Mouse (Mus musculus) mature B cell (primary cell): ENCODE data around the gene Vrk1.

Experiments
- in situ Hi-C: fragments of 300-500 bp; cut with MboI; formaldehyde crosslinking; loops from 2 replicates; pipeline ENCODE4 v1.14.3; 2019

Vrk1 gene

GRCm38 (mm10) chr12:106046143-106046795 lies 36.2 kb downstream of the Vrk1 start:
- in situ Hi-C loops, result no loop called here

- in situ Hi-C loops, result no loop called here
Observed at GRCm38 (mm10) chr12:106052271-106052670, 42.2 kb downstream of the Vrk1 start.

DNA sequence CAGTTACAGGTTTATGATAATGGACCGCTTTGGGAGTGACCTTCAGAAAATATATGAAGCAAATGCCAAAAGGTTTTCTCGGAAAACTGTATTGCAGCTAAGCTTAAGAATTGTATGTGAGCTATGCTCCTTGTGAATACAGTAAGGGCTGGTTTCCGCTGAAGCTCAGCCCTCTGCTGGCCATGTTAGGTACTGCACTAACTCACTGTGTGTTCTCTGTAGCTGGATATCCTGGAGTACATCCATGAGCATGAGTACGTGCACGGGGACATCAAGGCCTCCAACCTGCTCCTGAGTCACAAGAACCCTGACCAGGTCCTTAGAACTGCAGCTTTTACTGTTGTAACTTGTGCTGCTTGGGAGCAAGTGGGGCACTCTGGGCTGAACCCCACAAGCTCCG lies 45.8 kb downstream of the Vrk1 start:
- in situ Hi-C loops, result no loop called here

GRCm38 (mm10) chr12:106059873-106060573 lies 50.0 kb downstream of the Vrk1 start:
- in situ Hi-C loops, result no loop called here

DNA sequence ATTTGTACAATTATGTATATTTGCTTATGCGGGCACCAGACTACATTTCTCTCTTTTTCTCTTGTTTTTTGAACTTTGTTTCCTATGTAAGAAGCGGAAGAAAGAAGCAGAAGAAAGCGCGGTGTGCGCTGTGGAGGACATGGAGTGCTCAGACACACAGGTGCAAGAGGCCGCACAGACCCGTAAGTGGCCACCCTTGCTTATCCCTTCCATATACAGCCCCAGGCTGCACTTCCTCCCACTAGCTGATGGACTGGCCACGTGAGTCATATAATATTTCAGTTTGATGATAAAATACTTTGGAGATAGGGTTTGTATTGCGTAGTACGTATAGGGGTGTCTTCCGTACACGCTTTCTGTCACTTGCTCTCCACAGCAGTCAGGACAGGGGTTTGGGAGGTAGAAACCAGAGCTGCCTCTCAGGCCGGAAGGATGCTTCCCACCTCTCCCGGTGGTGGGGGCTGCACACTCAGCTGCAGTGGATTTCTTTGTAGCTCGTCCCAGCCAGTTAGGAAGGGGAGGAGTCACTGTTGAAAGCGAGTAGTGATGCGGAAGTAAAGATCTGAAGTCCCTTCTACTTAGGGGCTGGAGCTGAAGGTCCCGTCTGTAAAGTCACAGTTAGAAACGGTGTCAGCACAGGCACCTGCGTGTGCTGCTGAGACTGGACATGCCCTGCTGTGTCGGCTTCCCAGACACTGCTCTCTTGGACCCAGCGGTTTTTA lies 60.6 kb downstream of the Vrk1 start:
- in situ Hi-C loops, result no loop called here

GRCm38 (mm10) chr12:106071575-106072166 lies 61.6 kb downstream of the Vrk1 start:
- in situ Hi-C loops, result no loop called here

- in situ Hi-C loops, result no loop called here
Observed at GRCm38 (mm10) chr12:106074371-106075155, 64.5 kb downstream of the Vrk1 start.

DNA sequence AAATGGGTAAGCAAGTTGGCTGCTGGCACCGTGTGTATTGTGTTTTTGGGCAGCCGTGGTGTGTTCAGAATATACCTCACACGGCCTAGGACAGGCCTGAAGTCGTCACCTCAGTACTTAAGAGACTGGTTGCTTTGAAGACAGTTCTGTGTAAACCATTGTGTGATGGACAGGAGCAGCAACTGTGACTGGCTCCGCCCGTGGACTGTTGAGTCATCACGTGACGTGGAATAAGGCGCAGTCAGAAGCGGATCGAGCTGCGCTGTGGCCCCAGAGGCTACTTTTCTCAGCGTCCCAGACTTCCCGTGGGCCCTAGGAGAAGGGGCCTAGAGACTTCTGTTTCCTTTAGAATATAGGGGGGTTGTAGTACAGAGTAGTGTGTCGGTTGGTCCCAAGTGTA lies 66.1 kb downstream of the Vrk1 start:
- in situ Hi-C loops, result no loop called here

DNA sequence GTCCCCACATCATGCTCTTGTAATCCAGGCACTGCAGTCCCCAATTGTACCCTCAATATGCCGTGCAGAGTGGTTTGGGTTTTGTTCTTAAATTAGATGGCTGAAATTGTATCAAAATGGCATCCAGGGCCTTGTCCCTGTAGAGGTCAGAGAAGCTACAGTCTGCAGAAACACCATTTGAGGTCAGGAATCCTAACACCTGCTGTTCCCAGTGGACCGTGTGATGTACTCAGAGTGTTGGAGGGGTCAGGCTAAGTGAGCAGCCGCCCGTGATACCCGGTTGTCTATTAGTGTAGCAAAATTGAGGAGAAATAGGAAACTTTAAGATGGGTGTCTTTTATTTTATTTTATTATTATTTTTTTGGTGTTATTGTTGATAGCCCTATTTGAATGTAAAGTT lies 70.5 kb downstream of the Vrk1 start:
- in situ Hi-C loops, result no loop called here

- in situ Hi-C loops, result no loop called here
Observed at GRCm38 (mm10) chr12:106080945-106081747, 71.1 kb downstream of the Vrk1 start.

DNA sequence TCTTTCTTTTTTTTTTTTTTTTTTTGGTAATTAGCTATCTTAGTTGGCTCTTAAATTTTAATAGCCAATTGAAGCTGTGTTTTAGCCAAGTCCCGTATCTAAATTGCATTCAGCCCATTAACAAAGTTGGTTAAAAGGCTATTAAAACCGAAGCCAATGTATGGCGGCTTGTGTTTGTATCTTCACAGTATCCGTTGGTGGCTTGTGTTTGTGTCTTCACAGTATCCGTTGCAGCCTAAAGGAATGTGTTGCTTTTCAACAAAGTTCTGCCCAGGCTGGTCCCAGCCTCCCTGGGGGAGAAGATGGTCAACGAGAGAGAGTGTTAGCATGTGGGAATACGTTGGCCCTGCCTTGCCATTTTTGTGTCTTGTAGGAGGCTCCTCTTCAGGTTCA lies 71.7 kb downstream of the Vrk1 start:
- in situ Hi-C loops, result no loop called here

DNA sequence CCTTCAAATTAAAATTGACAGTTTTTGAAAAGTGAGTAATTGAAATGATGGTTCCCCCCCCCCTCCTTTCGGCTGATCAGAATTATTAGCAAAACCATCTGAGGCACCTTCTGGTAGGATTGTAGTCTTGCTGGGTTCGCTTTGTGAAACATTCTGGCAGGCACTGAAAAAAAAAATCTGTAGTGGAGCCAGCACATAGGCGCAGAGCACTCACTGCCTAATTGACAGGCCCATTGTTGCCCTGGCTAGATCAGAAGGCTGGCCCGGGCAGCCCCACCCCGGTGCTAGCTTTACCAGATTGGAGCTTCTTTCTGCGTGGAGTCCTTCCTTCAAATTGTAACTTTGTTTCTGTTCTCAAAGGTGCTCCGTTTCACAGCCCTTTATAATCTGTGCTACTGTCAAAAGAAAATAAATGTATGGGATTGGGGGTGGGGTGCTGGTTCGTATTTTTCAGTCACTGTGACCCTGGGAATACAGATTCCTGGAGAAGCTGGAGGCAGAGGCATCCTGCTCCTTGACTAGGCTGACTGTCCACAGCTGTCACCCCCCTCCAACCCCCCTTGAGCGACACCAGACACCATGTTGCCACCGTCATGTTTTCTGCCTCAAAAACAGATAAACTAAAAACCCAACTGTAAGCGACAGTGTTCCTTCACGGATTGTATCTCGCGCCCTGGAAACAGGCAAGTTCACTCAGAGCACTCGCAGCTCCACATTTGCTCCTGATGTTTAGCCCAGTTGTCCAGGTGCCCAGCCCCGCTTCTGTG lies 72.3 kb downstream of the Vrk1 start:
- in situ Hi-C loops, result no loop called here

GRCm38 (mm10) chr12:106082958-106083381 lies 72.9 kb downstream of the Vrk1 start:
- in situ Hi-C loops, result no loop called here

GRCm38 (mm10) chr12:106084126-106084525 lies 74.1 kb downstream of the Vrk1 start:
- in situ Hi-C loops, result no loop called here

- in situ Hi-C loops, result no loop called here
Observed at GRCm38 (mm10) chr12:106094827-106095226, 84.8 kb downstream of the Vrk1 start.

DNA sequence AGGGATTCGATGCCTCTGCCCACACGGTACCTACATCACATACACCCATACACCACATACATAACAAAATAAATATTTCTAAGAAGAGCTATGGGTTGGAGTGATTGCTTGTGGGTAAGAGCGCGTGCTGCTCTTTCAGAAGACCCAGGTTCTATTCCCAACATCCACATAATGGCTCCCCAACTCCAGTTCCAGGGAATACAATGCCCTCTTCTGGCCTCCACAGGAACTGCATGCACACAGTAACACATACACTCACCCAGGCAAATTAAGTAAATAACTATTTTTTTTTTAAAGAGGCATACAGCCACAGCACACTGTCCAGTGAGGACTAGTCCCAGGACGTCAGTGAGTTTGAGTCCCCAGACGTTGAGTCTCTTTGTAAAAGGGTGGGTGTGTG lies 92.0 kb downstream of the Vrk1 start:
- in situ Hi-C loops, result no loop called here

GRCm38 (mm10) chr12:106102726-106103643 lies 93.0 kb downstream of the Vrk1 start:
- in situ Hi-C loops, result no loop called here

GRCm38 (mm10) chr12:106107272-106107671 lies 97.2 kb downstream of the Vrk1 start:
- in situ Hi-C loops, result no loop called here
